Mouse (Mus musculus) heart, embryonic 15.5 days (tissue): ENCODE data around the gene Ankmy2. TPM values are rescaled to one million over a fixed set of nuclear protein-coding genes. Genes with fewer than 3 reads are reported as not detected.

Source experiments
- ATAC-seq: fragments of 200-750 bp; cut with Nextera tagmentation; replicated peaks from 2 replicates; pipeline ENCODE4 v1.8.0; 2017; ENCODE audit warnings: low read depth, moderate TSS enrichment; ENCODE audit not compliant: insufficient number of reproducible peaks, insufficient read depth, low FRiP score
- H3K27ac ChIP-seq: fragments of 300-500 bp; sonication (generic); 2 replicates; pipeline ENCODE4 v1.5.1; 2015; ENCODE audit warnings: mild to moderate bottlenecking, inconsistent platforms
- H3K27me3 ChIP-seq: fragments of 300-500 bp; sonication (generic); 2 replicates; pipeline ENCODE4 v1.6.1; 2015; ENCODE audit warnings: inconsistent platforms
- H3K36me3 ChIP-seq: fragments of 300-500 bp; sonication (generic); 2 replicates; pipeline ENCODE4 v1.6.1; 2015; ENCODE audit warnings: mild to moderate bottlenecking, inconsistent platforms
- H3K4me1 ChIP-seq: fragments of 300-500 bp; sonication (generic); replicated peaks from 2 replicates; pipeline ENCODE4 v1.6.1; 2015; ENCODE audit warnings: inconsistent platforms
- H3K4me2 ChIP-seq: fragments of 300-500 bp; sonication (generic); 2 replicates; pipeline ENCODE4 v1.6.1; 2015; ENCODE audit warnings: inconsistent platforms, mild to moderate bottlenecking, moderate library complexity
- H3K4me3 ChIP-seq: fragments of 300-500 bp; sonication (generic); 2 replicates; pipeline ENCODE4 v1.5.1; 2015; ENCODE audit warnings: mild to moderate bottlenecking, inconsistent platforms
- H3K9ac ChIP-seq: fragments of 300-500 bp; sonication (generic); 2 replicates; pipeline ENCODE4 v1.6.1; 2015; ENCODE audit warnings: mild to moderate bottlenecking, inconsistent platforms
- H3K9me3 ChIP-seq: fragments of 300-500 bp; sonication (generic); replicated peaks from 2 replicates; pipeline ENCODE4 v1.6.1; 2016; ENCODE audit warnings: inconsistent platforms
- WGBS: fragments of 180-500 bp; shearing (Covaris S2); methylation state at CpG from one replicate; pipeline ENCODE4 v1.1.7; 2015; ENCODE audit warnings: mixed read lengths; 5-methylcytosine and 5-hydroxymethylcytosine counted together
- polyA plus RNA-seq: library from polyadenylated mRNA; unstranded; fragments of >200 nt; fragmentation: Nextera tagmentation; extraction: Ambion mirVana; gene quantifications from 2 replicates; pipeline ENCODE4 v1.2.1, GENCODE M21; 2015

The Ankmy2 gene
- 26.7 and 27.0 TPM in 2 replicates for polyA plus RNA-seq

GRCm38 (mm10) chr12:36156637-36157303, at the start of gene Ankmy2:
Ankmy2 (plus strand) TSS chr12:36157114.
- H3K4me2 ChIP-seq: peak within 1 kb of the TSS; percentile 67
- no peaks in the 10 kb centered on the region for H3K36me3 ChIP-seq
- WGBS: under 1% methylated on average over 42 of the region's 42 CpGs
- H3K4me1 ChIP-seq: peaks cover 20% of the 10 kb centered on the region
- H3K4me3 ChIP-seq: peak within 1 kb of the TSS; percentile 84
- H3K9ac ChIP-seq: peak within 1 kb of the TSS; percentile 86
- peak within 1 kb of the TSS; percentile 96 for H3K27ac ChIP-seq
- no peaks in the 10 kb centered on the region for H3K9me3 ChIP-seq
- ATAC-seq: peak; percentile 95
- H3K27me3 ChIP-seq: no peaks in the 10 kb centered on the region

GRCm38 (mm10) chr12:36108442-36108841, 48.5 kb upstream of the Ankmy2 start:
- no peak for ATAC-seq

GRCm38 (mm10) chr12:36110457-36110856, 46.5 kb upstream of the Ankmy2 start:
- peaks cover 72% of the 10 kb centered on the region for H3K36me3 ChIP-seq
- H3K27me3 ChIP-seq: no peaks in the 10 kb centered on the region
- 87% methylated on average over 5 of the region's 5 CpGs for WGBS
- H3K4me2 ChIP-seq: no peak overlapping the region
- no peak overlapping the region for H3K27ac ChIP-seq
- no peak for ATAC-seq
- H3K4me3 ChIP-seq: no peak overlapping the region
- H3K9me3 ChIP-seq: no peaks in the 10 kb centered on the region
- no peaks in the 10 kb centered on the region for H3K4me1 ChIP-seq
- no peak overlapping the region for H3K9ac ChIP-seq

More at GRCm38 (mm10) chr12:36108442-36108841, 48.5 kb upstream of the Ankmy2 start:
- Histone ChIP-seq H3K4me3 (no peak overlapping the region), H3K27ac (no peak overlapping the region), H3K9me3 (no peaks in the 10 kb centered on the region), H3K4me1 (no peaks in the 10 kb centered on the region), H3K36me3 (peaks cover 63% of the 10 kb centered on the region), H3K4me2 (no peak overlapping the region), H3K27me3 (no peaks in the 10 kb centered on the region), H3K9ac (no peak overlapping the region)
- 91% methylated on average over 5 of the region's 5 CpGs for WGBS

- Histone ChIP-seq H3K4me1 (no peaks in the 10 kb centered on the region), H3K4me3 (no peak overlapping the region), H3K27me3 (no peaks in the 10 kb centered on the region), H3K9me3 (no peaks in the 10 kb centered on the region), H3K9ac (no peak overlapping the region), H3K4me2 (no peak overlapping the region), H3K36me3 (peaks cover 75% of the 10 kb centered on the region), H3K27ac (no peak overlapping the region)
- 88% methylated on average over 5 of the region's 5 CpGs for WGBS
- ATAC-seq: no peak
Measured at GRCm38 (mm10) chr12:36111110-36111509, 45.8 kb upstream of the Ankmy2 start.

DNA sequence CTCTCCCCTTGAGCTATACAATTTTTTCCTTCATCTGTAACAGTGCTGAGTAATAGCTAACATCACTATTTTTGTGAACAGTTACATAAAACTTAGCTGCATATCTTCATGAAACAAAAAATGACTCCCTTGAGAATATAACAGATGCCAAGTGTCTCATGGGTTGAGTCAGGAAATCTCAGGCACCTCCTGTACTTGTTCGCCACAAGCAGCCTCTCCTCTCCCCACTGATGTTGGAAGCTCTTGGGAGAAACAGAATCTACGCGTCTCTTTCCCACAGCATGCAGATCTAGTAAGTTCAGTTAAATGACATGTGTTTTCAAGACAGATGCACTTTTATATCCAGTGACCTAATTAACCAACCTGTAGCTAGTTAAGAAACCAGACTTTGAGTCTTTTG, 44.8 kb upstream of the Ankmy2 start:
- WGBS: 91% methylated on average over 3 of the region's 3 CpGs
- Histone ChIP-seq H3K4me3 (no peak overlapping the region), H3K27ac (no peak overlapping the region), H3K9me3 (no peaks in the 10 kb centered on the region), H3K9ac (no peak overlapping the region), H3K27me3 (no peaks in the 10 kb centered on the region), H3K4me2 (no peak overlapping the region), H3K4me1 (no peaks in the 10 kb centered on the region), H3K36me3 (peaks cover 77% of the 10 kb centered on the region)
- ATAC-seq: no peak

- Histone ChIP-seq H3K4me3 (no peak overlapping the region), H3K9me3 (no peaks in the 10 kb centered on the region), H3K9ac (no peak overlapping the region), H3K4me2 (no peak overlapping the region), H3K4me1 (no peaks in the 10 kb centered on the region), H3K36me3 (peaks cover 76% of the 10 kb centered on the region), H3K27ac (no peak overlapping the region), H3K27me3 (no peaks in the 10 kb centered on the region)
- WGBS: 87% methylated on average over 6 of the region's 6 CpGs
- no peak for ATAC-seq
Measured at GRCm38 (mm10) chr12:36117161-36117560, 39.8 kb upstream of the Ankmy2 start.

GRCm38 (mm10) chr12:36119244-36119643, 37.7 kb upstream of the Ankmy2 start:
- ATAC-seq: no peak
- H3K9ac ChIP-seq: no peak overlapping the region
- H3K27ac ChIP-seq: no peak overlapping the region
- H3K4me1 ChIP-seq: no peaks in the 10 kb centered on the region
- 89% methylated on average over 3 of the region's 3 CpGs for WGBS
- H3K4me2 ChIP-seq: no peak overlapping the region
- H3K27me3 ChIP-seq: no peaks in the 10 kb centered on the region
- no peaks in the 10 kb centered on the region for H3K9me3 ChIP-seq
- peaks cover 74% of the 10 kb centered on the region for H3K36me3 ChIP-seq
- no peak overlapping the region for H3K4me3 ChIP-seq

DNA sequence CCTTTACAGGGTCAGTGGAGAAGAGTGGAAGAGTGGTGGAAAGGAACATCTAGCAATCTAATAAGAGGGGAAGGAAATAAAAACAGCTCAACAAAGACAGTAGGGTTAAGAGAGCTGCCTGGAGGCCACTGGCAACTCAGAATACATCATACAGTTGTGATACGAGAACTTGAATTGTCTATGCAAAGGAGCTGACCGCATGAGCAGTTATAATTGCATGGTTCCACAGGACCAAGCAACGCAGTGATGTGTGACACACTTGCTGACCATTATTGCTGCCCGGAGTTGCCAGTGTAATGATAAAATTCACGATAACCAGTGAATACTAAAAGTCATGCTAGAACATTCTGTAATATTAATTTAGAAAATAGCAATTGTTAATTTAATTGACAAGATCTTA, 30.9 kb upstream of the Ankmy2 start:
- peaks cover 38% of the 10 kb centered on the region for H3K36me3 ChIP-seq
- no peak overlapping the region for H3K9ac ChIP-seq
- no peak overlapping the region for H3K4me3 ChIP-seq
- no peaks in the 10 kb centered on the region for H3K27me3 ChIP-seq
- H3K9me3 ChIP-seq: no peaks in the 10 kb centered on the region
- no peaks in the 10 kb centered on the region for H3K4me1 ChIP-seq
- WGBS: 93% methylated on average over 5 of the region's 5 CpGs
- no peak for ATAC-seq
- H3K27ac ChIP-seq: no peak overlapping the region
- H3K4me2 ChIP-seq: no peak overlapping the region

DNA sequence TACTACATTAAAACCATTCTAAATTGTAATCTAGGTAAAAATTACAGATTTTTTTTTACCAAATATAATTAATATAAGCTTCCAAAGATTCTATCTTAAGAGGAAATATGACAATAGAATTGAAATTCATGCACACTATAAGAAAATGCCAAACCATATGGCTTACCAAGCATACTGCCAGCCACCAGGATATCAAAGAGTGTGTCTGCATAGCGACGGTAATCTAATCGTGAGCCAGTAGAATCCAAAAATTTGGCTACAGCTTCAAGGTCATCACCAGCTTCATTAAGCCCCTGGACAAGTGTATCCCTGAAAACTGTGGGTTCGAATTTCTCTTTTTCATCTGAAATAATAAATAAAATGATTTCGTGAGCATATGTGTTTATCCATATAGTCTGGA, 27.1 kb upstream of the Ankmy2 start:
- H3K9ac ChIP-seq: no peak overlapping the region
- ATAC-seq: no peak
- no peak overlapping the region for H3K27ac ChIP-seq
- no peaks in the 10 kb centered on the region for H3K27me3 ChIP-seq
- H3K4me2 ChIP-seq: no peak overlapping the region
- no peaks in the 10 kb centered on the region for H3K4me1 ChIP-seq
- H3K36me3 ChIP-seq: peaks cover 27% of the 10 kb centered on the region
- H3K9me3 ChIP-seq: no peaks in the 10 kb centered on the region
- 92% methylated on average over 5 of the region's 5 CpGs for WGBS
- H3K4me3 ChIP-seq: no peak overlapping the region

DNA sequence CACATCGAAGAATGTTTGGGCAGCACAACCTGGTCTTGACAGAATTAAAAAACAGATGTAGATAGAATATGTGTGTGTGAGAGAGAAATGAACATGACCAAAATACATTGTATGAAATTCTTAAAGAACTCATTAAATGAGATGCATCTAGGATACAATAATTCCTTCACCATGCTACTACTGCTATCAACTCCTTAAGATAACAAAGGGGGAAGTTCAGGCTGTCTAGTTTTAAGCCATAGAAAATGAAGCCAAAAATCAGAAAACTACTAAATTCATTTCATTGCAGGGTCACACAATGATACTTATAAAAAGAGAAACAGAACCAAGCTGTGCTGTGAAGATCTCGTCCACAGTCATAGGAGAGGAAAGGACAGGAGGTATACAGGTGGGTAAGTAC, 24.7 kb upstream of the Ankmy2 start:
- Histone ChIP-seq H3K9me3 (no peaks in the 10 kb centered on the region), H3K27ac (no peak overlapping the region), H3K4me1 (peaks cover 10% of the 10 kb centered on the region; the same call in 1 of the 2 replicates), H3K4me2 (no peak overlapping the region), H3K9ac (no peak overlapping the region), H3K27me3 (no peaks in the 10 kb centered on the region), H3K36me3 (peaks cover 24% of the 10 kb centered on the region), H3K4me3 (no peak overlapping the region)
- WGBS: 90% methylated on average over 2 of the region's 2 CpGs
- no peak for ATAC-seq

DNA sequence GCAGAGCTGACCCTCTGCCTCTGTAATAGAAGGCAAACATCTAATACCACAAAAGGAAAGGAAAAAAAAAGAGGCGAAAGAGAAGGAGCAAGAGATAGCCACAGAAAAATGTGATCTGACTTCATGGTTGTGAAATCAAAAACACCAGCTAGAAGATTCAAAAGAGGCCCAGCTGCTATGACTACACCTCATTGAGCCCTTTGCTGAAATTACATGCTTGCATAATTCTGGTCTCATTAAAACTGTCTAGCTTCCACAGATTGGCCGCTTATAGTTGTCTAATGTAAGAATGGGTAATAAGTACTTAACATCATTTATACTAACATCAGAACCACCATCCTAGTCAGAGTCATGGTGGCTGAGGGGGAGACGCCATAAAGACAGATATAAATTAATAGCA, 24.2 kb upstream of the Ankmy2 start:
- H3K27me3 ChIP-seq: no peaks in the 10 kb centered on the region

GRCm38 (mm10) chr12:36133547-36133946, 23.4 kb upstream of the Ankmy2 start:
- H3K36me3 ChIP-seq: peaks cover 22% of the 10 kb centered on the region

More for the DNA sequence above, 24.2 kb upstream of the Ankmy2 start:
- H3K36me3 ChIP-seq: peaks cover 24% of the 10 kb centered on the region
- H3K9ac ChIP-seq: no peak overlapping the region
- H3K9me3 ChIP-seq: no peaks in the 10 kb centered on the region
- no peak for ATAC-seq
- H3K4me3 ChIP-seq: no peak overlapping the region
- no peak overlapping the region for H3K27ac ChIP-seq
- peaks cover 12% of the 10 kb centered on the region for H3K4me1 ChIP-seq
- no peak overlapping the region for H3K4me2 ChIP-seq
- 85% methylated on average over 3 of the region's 3 CpGs for WGBS

More at GRCm38 (mm10) chr12:36133547-36133946, 23.4 kb upstream of the Ankmy2 start:
- Histone ChIP-seq H3K27me3 (no peaks in the 10 kb centered on the region), H3K4me2 (no peak overlapping the region), H3K4me1 (peaks cover 17% of the 10 kb centered on the region), H3K27ac (no peak overlapping the region), H3K9me3 (no peaks in the 10 kb centered on the region), H3K4me3 (no peak overlapping the region), H3K9ac (no peak overlapping the region)
- WGBS: 70% methylated on average over 5 of the region's 5 CpGs
- no peak for ATAC-seq
